ENCODE assay signal across 24 mouse cellular contexts in genomic region chr7:91382281-91382680, GRCm38 (mm10).
A peak's percentile ranks its signal among the peaks of the same experiment; 100 is the strongest.
DNase-seq lines count a peak whose midpoint lies in the region; ATAC-seq and TF ChIP-seq lines count a peak whose summit lies in the region.
"Had no signal": no experiment of that assay in that cellular context is flagged by ENCODE, and none has a peak within 500 bp of the region (broad histone marks: within the 10 kb centered on the region; RNA-seq: fewer than 3 reads in every experiment).

No protein-coding gene starts in this region.

- H3K9me3 ChIP-seq in lung, embryonic 14.5 days (ENCODE audit: low read depth, low read length): no peaks in the 10 kb centered on the region
- H3K9me3 ChIP-seq: embryonic facial prominence, embryonic 13.5 days; embryonic facial prominence, embryonic 15.5 days; forebrain, embryonic 10.5 days; forebrain, embryonic 12.5 days had no signal

- WGBS in lung, embryonic 14.5 days: 39% methylated on average over 3 of the region's 3 CpGs
- WGBS in lung, adult 2 months: 44% methylated on average over 3 of the region's 3 CpGs

- intact Hi-C loops in left cerebral cortex, postnatal 10 days (cut with DNase I): no loop called here

- no peak for TF ChIP-seq POLR2A in lung, adult 2 months (IDR thresholded peaks at IDR 0.05; ENCODE audit: borderline replicate concordance, extremely low read depth, low read depth, low read length)
- TF ChIP-seq POLR2A in cortical plate, adult 2 months (IDR thresholded peaks at IDR 0.05; ENCODE audit: extremely low read depth, insufficient read depth, low read length): no peak

- no peaks in the 10 kb centered on the region for H3K4me1 ChIP-seq in lung, embryonic 14.5 days (ENCODE audit: insufficient read depth)
- no peaks in the 10 kb centered on the region for H3K4me1 ChIP-seq in lung, adult 2 months (ENCODE audit: control insufficient read depth, insufficient read depth, low read length)
- peaks cover 4% of the 10 kb centered on the region for H3K4me1 ChIP-seq in cortical plate, adult 2 months (ENCODE audit: control insufficient read depth, insufficient read depth, low read length)
- H3K4me1 ChIP-seq: embryonic facial prominence, embryonic 13.5 days; embryonic facial prominence, embryonic 15.5 days; forebrain, embryonic 10.5 days; forebrain, embryonic 12.5 days had no signal

- H3K36me3 ChIP-seq in lung, embryonic 14.5 days (ENCODE audit: insufficient read depth): no peaks in the 10 kb centered on the region
- H3K36me3 ChIP-seq: embryonic facial prominence, embryonic 13.5 days; embryonic facial prominence, embryonic 15.5 days; forebrain, embryonic 10.5 days; forebrain, embryonic 12.5 days had no signal

- H3K9ac ChIP-seq in lung, embryonic 14.5 days: no peak overlapping the region
- H3K9ac ChIP-seq: embryonic facial prominence, embryonic 13.5 days; embryonic facial prominence, embryonic 15.5 days; forebrain, embryonic 12.5 days had no signal

- DNase-seq in layer of hippocampus, adult 2 months (ENCODE audit: low spot score in 2 of 2): no peak
- DNase-seq in layer of hippocampus, adult 8-10 months (ENCODE audit: low spot score in 2 of 2): no peak
- peak; percentile 5 for DNase-seq in lung, embryonic 14.5 days
- DNase-seq in lung, adult 2 months: no peak
- DNase-seq in brain, adult 2 months (ENCODE audit: low read depth, low spot score): peak; percentile 63
- no peak for DNase-seq in left cerebral cortex, postnatal 10 days (ENCODE audit: extremely low spot score in 1 of 2, low spot score in 2 of 2)
- DNase-seq in ovary, adult 18-20 months (ENCODE audit: low spot score): no peak
- DNase-seq: adrenal gland, adult 2 months; adrenal gland, postnatal 10 days; adrenal gland, postnatal 25 days; cerebellum, adult 11-12 months; cerebellum, adult 2 months; cerebellum, adult 9-10 months; cerebellum, postnatal 10 days; cerebellum, postnatal 25 days; embryo, embryonic 11 days had no signal

- no peak overlapping the region for H3K4me2 ChIP-seq in lung, embryonic 14.5 days
- H3K4me2 ChIP-seq: embryonic facial prominence, embryonic 13.5 days; embryonic facial prominence, embryonic 15.5 days; forebrain, embryonic 12.5 days had no signal

- TF ChIP-seq CTCF in layer of hippocampus, adult 2 months (conservative IDR thresholded peaks at IDR 0.05): no peak
- TF ChIP-seq CTCF in lung, embryonic 14.5 days (IDR thresholded peaks at IDR 0.05; ENCODE audit: low read depth): no peak
- TF ChIP-seq CTCF in lung, adult 2 months (IDR thresholded peaks at IDR 0.05; ENCODE audit: insufficient read depth, low read length): no peak
- no peak for TF ChIP-seq CTCF in cortical plate, adult 2 months (IDR thresholded peaks at IDR 0.05; ENCODE audit: extremely low read depth, insufficient read depth, low read length)

- peak overlapping the region; percentile 61 for H3K27ac ChIP-seq in layer of hippocampus, adult 2 months
- no peak overlapping the region for H3K27ac ChIP-seq in lung, embryonic 14.5 days (ENCODE audit: low read depth)
- H3K27ac ChIP-seq in cortical plate, adult 2 months (ENCODE audit: insufficient read depth, low read length): peak overlapping the region; percentile 77
- H3K27ac ChIP-seq: embryonic facial prominence, embryonic 13.5 days; embryonic facial prominence, embryonic 15.5 days; forebrain, embryonic 10.5 days; forebrain, embryonic 12.5 days had no signal

- no peak for ATAC-seq in lung, embryonic 14.5 days (ENCODE audit: insufficient read depth)
- ATAC-seq: forebrain, embryonic 14.5 days; forebrain, embryonic 16.5 days had no signal

- no peaks in the 10 kb centered on the region for H3K27me3 ChIP-seq in lung, embryonic 14.5 days (ENCODE audit: insufficient read depth, low read length)
- H3K27me3 ChIP-seq: embryonic facial prominence, embryonic 13.5 days; embryonic facial prominence, embryonic 15.5 days; forebrain, embryonic 12.5 days had no signal

- no peak overlapping the region for H3K4me3 ChIP-seq in layer of hippocampus, adult 2 months
- H3K4me3 ChIP-seq in lung, embryonic 14.5 days (ENCODE audit: low read depth, low read length): no peak overlapping the region
- no peak overlapping the region for H3K4me3 ChIP-seq in lung, adult 2 months (replicated peaks; ENCODE audit: extremely low read depth, low read depth, low read length)
- H3K4me3 ChIP-seq in cortical plate, adult 2 months (ENCODE audit: insufficient read depth, low read length): no peak overlapping the region
- H3K4me3 ChIP-seq: embryonic facial prominence, embryonic 13.5 days; embryonic facial prominence, embryonic 15.5 days; erythroblast, embryonic 14.5 days; forebrain, embryonic 10.5 days; forebrain, embryonic 12.5 days had no signal

Comparison
In these comparisons a context has a peak if more than half of its experiments do, and no peak if none do; other contexts are left out.
1. DNase-seq: peak in lung, embryonic 14.5 days (single experiment) and brain, adult 2 months (single experiment); none in layer of hippocampus, adult 2 months (0 of 2), layer of hippocampus, adult 8-10 months (0 of 2), lung, adult 2 months (single experiment), left cerebral cortex, postnatal 10 days (0 of 2) and ovary, adult 18-20 months (single experiment).